Mouse (Mus musculus) heart, embryonic 12.5 days (tissue): Measurements from ENCODE around the gene Tle3. TPM values are rescaled to one million over a fixed set of nuclear protein-coding genes. Genes with fewer than 3 reads are reported as not detected.

Experiments
- ATAC-seq: fragments of 200-750 bp; cut with Nextera tagmentation; 2 replicates; pipeline ENCODE4 v1.8.0; 2017; ENCODE audit warnings: moderate TSS enrichment, moderate library complexity; ENCODE audit not compliant: insufficient number of reproducible peaks, low FRiP score
- H3K27ac ChIP-seq: fragments of 300-500 bp; sonication (generic); 2 replicates; pipeline ENCODE4 v1.5.1; 2016; ENCODE audit warnings: mild to moderate bottlenecking, moderate library complexity; ENCODE audit not compliant: poor library complexity, severe bottlenecking
- H3K27me3 ChIP-seq: fragments of 300-500 bp; sonication (generic); replicated peaks from 2 replicates; pipeline ENCODE4 v1.6.1; 2016; ENCODE audit warnings: mild to moderate bottlenecking, moderate library complexity
- H3K36me3 ChIP-seq: fragments of 300-500 bp; sonication (generic); 2 replicates; pipeline ENCODE4 v1.6.1; 2016; ENCODE audit warnings: mild to moderate bottlenecking, moderate library complexity
- H3K4me1 ChIP-seq: fragments of 300-500 bp; sonication (generic); replicated peaks from 2 replicates; pipeline ENCODE4 v1.6.1; 2016; ENCODE audit warnings: mild to moderate bottlenecking
- H3K4me2 ChIP-seq: fragments of 300-500 bp; sonication (generic); 2 replicates; pipeline ENCODE4 v1.6.1; 2016; ENCODE audit warnings: mild to moderate bottlenecking, moderate library complexity
- H3K4me3 ChIP-seq: fragments of 300-500 bp; sonication (generic); 2 replicates; pipeline ENCODE4 v1.5.1; 2016; ENCODE audit warnings: mild to moderate bottlenecking
- H3K9ac ChIP-seq: fragments of 300-500 bp; sonication (generic); 2 replicates; pipeline ENCODE4 v1.6.1; 2016; ENCODE audit warnings: mild to moderate bottlenecking, moderate library complexity
- H3K9me3 ChIP-seq: fragments of 300-500 bp; sonication (generic); replicated peaks from 2 replicates; pipeline ENCODE4 v1.6.1; 2016; ENCODE audit warnings: mild to moderate bottlenecking, moderate library complexity
- WGBS: fragments of 180-500 bp; shearing (Covaris S2); methylation state at CpG from one replicate; pipeline ENCODE4 v1.1.7; 2016; 5-methylcytosine and 5-hydroxymethylcytosine counted together
- polyA plus RNA-seq: library from polyadenylated mRNA; unstranded; fragments of >200 nt; fragmentation: Nextera tagmentation; extraction: Ambion mirVana; gene quantifications from 2 replicates; pipeline ENCODE4 v1.2.1, GENCODE M21; 2016

The Tle3 gene
- polyA plus RNA-seq, 1 experiment from 2014 or later: 12.7 TPM

DNA sequence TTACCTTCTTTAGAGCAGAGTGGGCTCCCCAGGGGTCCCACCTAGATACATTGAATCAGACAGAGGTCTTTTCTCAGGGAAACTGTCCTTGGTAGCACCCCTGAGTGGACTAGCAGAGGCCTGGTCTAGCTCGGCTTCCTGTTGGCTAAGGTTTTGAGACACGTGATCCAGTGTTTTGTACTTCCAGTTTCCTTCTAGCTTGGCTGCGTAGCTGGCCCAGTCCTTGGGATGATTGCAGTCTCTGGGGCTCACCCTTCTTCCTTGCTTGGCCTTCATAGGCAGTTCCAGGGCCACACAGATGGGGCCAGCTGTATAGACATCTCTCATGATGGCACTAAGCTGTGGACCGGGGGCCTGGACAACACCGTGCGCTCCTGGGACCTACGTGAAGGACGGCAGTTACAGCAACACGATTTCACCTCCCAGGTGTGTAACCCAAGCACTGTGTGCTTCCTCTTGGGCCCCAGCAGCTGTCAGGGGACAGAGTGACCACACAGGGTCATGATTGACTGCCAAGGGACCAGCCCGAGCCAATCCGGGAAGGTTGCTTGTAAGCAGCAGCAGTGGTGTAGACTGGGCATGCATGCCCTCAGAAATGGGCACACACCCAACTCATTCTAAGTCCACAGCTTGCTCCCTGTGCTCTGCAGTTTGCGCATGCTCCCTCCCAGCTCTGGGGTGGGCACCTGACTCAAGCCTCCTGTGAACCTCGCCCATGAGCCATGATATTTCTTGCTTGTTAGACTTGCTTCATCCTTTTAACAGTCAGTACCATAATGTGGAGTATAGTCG is 41.7 kb downstream of the Tle3 start:
- no peak overlapping the region for H3K4me2 ChIP-seq
- no peak overlapping the region for H3K9ac ChIP-seq
- H3K4me1 ChIP-seq: 0 out of 2 replicates have a peak, but pooled peaks cover 5% of the 10 kb centered on the region
- H3K4me3 ChIP-seq: no peak overlapping the region
- peaks cover 95% of the 10 kb centered on the region for H3K36me3 ChIP-seq
- peaks cover 6% of the 10 kb centered on the region; the same call in 1 of the 2 replicates for H3K9me3 ChIP-seq
- H3K27me3 ChIP-seq: peaks cover 47% of the 10 kb centered on the region
- H3K27ac ChIP-seq: no peak overlapping the region
- WGBS: 87% methylated on average over 14 of the region's 14 CpGs
- no peak for ATAC-seq

DNA sequence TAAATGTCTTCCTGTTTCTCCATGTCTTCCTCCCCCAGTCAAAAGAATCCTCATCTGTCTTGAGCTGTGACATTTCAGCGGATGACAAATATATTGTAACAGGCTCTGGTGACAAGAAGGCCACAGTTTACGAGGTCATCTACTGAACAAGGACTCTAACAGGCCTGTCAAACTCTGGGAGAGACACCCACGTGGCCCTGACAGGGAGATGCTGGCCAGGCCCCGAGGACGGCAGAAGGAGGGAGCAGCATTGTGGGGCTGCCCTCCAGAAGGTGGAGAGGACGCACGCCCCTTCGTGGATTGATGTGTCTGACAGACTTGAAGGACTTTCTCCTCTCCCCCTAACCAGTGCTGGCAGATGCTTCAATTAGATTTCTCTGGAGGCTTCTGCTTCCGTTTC is 44.4 kb downstream of the Tle3 start:
- Histone ChIP-seq H3K4me1 (0 out of 2 replicates have a peak, but pooled peaks cover 5% of the 10 kb centered on the region), H3K27ac (no peak overlapping the region), H3K36me3 (peaks cover 74% of the 10 kb centered on the region), H3K4me2 (no peak overlapping the region), H3K9ac (no peak overlapping the region), H3K27me3 (peaks cover 34% of the 10 kb centered on the region), H3K4me3 (no peak overlapping the region), H3K9me3 (no peaks in the 10 kb centered on the region)
- 35% methylated on average over 9 of the region's 9 CpGs for WGBS
- ATAC-seq: no peak

DNA sequence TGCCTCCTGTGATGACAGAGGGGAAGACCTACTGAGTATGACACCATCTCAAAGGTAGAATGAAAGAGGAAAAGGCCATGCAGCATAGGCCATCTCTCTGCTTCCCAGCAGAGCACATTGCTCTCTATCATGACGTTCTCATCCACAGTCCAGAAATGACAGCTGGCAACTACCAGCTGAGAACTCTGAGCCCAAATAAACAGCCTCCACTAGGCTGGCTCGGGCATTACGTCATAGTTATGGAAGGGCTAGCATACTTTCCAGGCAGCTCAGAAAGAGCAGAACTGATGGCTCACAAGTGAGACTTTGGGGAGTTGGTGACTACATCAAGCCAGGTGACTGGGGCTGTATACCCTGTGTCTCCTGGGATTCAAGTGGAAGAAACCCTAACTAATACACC is 49.5 kb downstream of the Tle3 start:
- WGBS: 79% methylated on average over 3 of the region's 3 CpGs
- H3K27ac ChIP-seq: no peak overlapping the region
- no peak for ATAC-seq

DNA sequence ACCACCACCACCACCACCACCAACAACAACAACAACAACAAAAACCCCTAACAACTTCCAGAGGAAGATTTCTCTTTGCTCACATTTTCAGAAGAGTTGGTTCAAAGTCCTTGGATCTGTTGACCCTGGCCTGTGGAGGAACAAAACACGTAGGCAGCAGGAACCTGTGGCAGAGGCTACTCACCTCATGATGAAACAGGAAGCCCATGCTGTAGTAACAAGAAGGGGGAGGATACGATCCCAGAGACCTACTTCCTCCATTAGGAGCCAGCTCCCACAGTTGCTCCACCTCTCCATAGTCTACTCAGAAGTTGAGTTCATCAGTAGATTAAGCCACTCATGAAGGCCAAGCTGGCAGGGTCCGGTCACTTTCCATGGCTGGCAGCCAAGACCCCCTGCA is 52.1 kb downstream of the Tle3 start:
- H3K4me2 ChIP-seq: no peak overlapping the region
- peaks cover 27% of the 10 kb centered on the region for H3K27me3 ChIP-seq
- H3K4me3 ChIP-seq: no peak overlapping the region
- peaks cover 2% of the 10 kb centered on the region; the same call in 1 of the 2 replicates for H3K36me3 ChIP-seq
- no peaks in the 10 kb centered on the region for H3K4me1 ChIP-seq
- 71% methylated on average over 3 of the region's 3 CpGs for WGBS
- H3K9me3 ChIP-seq: no peaks in the 10 kb centered on the region
- H3K9ac ChIP-seq: no peak overlapping the region
- H3K27ac ChIP-seq: no peak overlapping the region
- ATAC-seq: no peak

More for the DNA sequence above, 49.5 kb downstream of the Tle3 start:
- Histone ChIP-seq H3K9ac (no peak overlapping the region), H3K9me3 (no peaks in the 10 kb centered on the region), H3K4me1 (0 out of 2 replicates have a peak, but pooled peaks cover 3% of the 10 kb centered on the region), H3K4me3 (no peak overlapping the region), H3K27me3 (peaks cover 14% of the 10 kb centered on the region), H3K4me2 (no peak overlapping the region), H3K36me3 (peaks cover 25% of the 10 kb centered on the region)

DNA sequence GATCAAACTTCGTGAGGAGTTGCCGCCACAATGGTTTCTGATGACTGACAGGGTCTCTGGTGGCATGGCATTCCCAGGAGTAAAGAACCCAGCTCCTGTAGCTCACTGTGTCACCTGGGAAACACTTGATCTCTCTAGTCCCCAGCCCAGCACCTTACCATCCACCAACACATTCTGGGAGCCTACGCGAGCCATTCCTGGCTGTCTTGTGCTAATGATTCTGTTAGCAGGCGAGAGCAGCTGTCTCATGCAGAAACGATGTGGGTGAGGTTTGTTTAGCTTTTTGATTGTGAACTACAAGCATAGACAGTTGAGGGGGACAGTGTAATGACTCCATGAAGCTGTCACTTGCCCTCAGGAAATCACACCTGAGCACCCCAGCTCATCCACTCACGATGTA is 54.3 kb downstream of the Tle3 start:
- 73% methylated on average over 7 of the region's 7 CpGs for WGBS
- Histone ChIP-seq H3K36me3 (no peaks in the 10 kb centered on the region), H3K9ac (no peak overlapping the region), H3K9me3 (peaks cover 2% of the 10 kb centered on the region; the same call in 1 of the 2 replicates), H3K4me3 (no peak overlapping the region), H3K4me2 (no peak overlapping the region), H3K4me1 (no peaks in the 10 kb centered on the region), H3K27me3 (peaks cover 35% of the 10 kb centered on the region), H3K27ac (no peak overlapping the region)
- no peak for ATAC-seq

DNA sequence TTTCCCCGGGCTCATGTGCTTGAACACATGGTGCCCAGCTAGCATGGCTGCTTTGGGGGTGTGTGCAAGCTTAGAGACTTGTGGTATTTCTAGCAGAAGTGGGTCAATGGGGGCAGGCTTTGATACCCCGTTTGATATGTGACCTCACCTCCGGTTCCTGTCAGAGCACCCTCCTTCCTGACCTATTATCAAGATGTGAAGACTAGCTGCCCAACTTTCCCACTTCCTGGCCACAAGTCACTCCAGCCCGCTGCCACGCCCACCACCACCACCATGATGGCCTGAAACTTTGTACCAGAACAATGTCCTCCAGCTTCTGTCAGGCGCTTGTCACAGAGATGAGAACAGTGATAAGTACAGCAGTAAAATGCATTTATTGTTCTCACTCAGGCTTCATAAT is 54.9 kb downstream of the Tle3 start:
- Histone ChIP-seq H3K27me3 (peaks cover 41% of the 10 kb centered on the region), H3K4me1 (no peaks in the 10 kb centered on the region)
- 75% methylated on average over 6 of the region's 6 CpGs for WGBS

DNA sequence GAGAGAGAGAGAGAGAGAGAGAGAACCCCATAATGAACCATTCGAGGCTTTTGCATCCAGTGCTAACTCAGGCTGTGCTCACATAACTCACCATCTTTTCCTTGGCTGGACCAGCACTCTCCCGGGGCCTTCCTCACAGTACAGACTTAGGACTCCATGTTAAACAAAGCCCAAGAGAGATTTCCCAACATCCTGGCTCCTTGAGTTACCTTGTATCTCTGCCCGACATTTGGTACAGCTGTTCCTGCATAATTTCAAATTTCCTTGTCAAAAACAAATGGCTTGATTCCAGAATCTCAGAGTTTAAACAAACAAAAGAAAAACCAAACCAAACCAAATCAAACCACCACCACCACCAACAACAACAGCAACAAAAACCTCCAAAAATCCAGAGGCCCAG is 55.7 kb downstream of the Tle3 start:
- Histone ChIP-seq H3K9ac (no peak overlapping the region), H3K27me3 (peaks cover 50% of the 10 kb centered on the region), H3K9me3 (peaks cover 4% of the 10 kb centered on the region; the same call in 1 of the 2 replicates), H3K4me2 (no peak overlapping the region), H3K4me3 (no peak overlapping the region), H3K4me1 (no peaks in the 10 kb centered on the region), H3K36me3 (no peaks in the 10 kb centered on the region), H3K27ac (no peak overlapping the region)
- 72% methylated on average over 3 of the region's 3 CpGs for WGBS
- no peak for ATAC-seq

More for the DNA sequence above, 54.9 kb downstream of the Tle3 start:
- Histone ChIP-seq H3K36me3 (no peaks in the 10 kb centered on the region), H3K4me2 (no peak overlapping the region), H3K4me3 (no peak overlapping the region), H3K9ac (no peak overlapping the region), H3K9me3 (peaks cover 4% of the 10 kb centered on the region; the same call in 1 of the 2 replicates), H3K27ac (no peak overlapping the region)
- no peak for ATAC-seq

DNA sequence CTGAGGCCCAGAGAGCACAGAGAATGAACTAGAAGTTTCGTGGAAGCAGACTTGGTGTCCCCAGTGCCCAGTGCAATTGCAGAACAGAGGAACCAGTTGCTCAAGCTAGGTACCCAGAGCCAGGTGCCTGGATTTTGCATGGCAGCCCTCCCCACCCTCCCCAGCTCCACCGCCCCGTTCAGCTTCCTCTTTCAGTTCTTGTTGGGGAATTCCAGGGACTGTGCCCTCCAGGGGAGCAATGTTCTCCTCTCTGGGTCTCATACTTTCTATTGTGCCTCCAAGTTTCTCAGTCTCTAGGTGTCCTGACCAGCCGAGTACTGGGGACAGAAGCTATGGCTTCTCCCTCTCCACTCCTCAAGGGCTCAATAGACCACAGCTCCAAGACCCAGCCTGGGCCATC is 59.7 kb downstream of the Tle3 start:
- H3K4me3 ChIP-seq: no peak overlapping the region
- H3K9me3 ChIP-seq: peaks cover 4% of the 10 kb centered on the region; the same call in 1 of the 2 replicates
- no peak overlapping the region for H3K4me2 ChIP-seq
- WGBS: 87% methylated on average over 4 of the region's 4 CpGs
- H3K36me3 ChIP-seq: no peaks in the 10 kb centered on the region
- H3K27me3 ChIP-seq: peaks cover 54% of the 10 kb centered on the region
- H3K27ac ChIP-seq: no peak overlapping the region
- ATAC-seq: no peak
- H3K9ac ChIP-seq: no peak overlapping the region
- H3K4me1 ChIP-seq: peaks cover 6% of the 10 kb centered on the region

DNA sequence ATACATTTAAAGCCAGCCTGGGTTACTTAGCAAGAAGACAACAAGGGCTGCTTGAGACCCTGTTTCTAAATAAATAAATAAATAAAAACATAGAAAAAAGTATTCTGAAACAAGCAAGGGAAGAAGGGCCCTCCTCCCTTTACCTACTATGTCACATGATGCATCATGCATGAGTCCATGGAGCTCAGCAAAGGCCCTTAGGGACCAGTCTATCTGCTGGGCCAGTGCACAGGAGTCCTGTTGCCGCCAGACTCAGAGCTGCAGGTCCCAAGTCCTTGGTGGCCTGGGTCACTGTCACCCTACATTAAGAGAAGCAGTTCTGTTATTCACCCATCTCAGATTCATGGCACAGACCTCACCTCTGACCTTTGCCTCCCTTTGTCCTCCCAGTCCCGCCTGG is 61.0 kb downstream of the Tle3 start:
- H3K27ac ChIP-seq: no peak overlapping the region
- peaks cover 4% of the 10 kb centered on the region; the same call in 1 of the 2 replicates for H3K9me3 ChIP-seq
- H3K36me3 ChIP-seq: no peaks in the 10 kb centered on the region
- no peak overlapping the region for H3K4me2 ChIP-seq
- H3K9ac ChIP-seq: no peak overlapping the region
- H3K27me3 ChIP-seq: peaks cover 63% of the 10 kb centered on the region
- 73% methylated on average over 2 of the region's 2 CpGs for WGBS
- peaks cover 6% of the 10 kb centered on the region for H3K4me1 ChIP-seq
- H3K4me3 ChIP-seq: no peak overlapping the region
- no peak for ATAC-seq

DNA sequence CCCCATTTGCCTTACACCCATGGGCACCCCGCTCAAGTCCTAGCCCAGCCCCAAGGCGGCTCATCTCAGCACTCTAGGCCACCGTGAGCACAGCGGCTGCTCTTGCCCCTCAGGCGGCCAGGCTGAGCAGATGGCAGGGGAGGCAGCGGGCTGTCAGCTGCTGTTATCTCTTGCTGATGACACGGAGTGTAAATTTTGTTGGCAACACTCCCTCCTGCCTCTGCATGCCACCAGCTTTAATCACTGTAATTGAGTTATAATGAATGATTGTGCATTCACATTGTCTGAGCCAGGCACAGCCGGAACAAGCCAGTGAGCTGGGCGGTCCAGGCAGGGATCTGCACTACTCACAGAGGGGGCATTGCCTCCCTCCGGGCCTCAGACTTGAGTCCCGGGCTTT is 61.9 kb downstream of the Tle3 start:
- WGBS: 27% methylated on average over 11 of the region's 11 CpGs
- Histone ChIP-seq H3K36me3 (no peaks in the 10 kb centered on the region), H3K4me1 (peaks cover 6% of the 10 kb centered on the region), H3K9me3 (peaks cover 4% of the 10 kb centered on the region; the same call in 1 of the 2 replicates), H3K27me3 (peaks cover 64% of the 10 kb centered on the region), H3K4me2 (no peak overlapping the region), H3K9ac (no peak overlapping the region), H3K4me3 (no peak overlapping the region), H3K27ac (no peak overlapping the region)
- ATAC-seq: no peak

DNA sequence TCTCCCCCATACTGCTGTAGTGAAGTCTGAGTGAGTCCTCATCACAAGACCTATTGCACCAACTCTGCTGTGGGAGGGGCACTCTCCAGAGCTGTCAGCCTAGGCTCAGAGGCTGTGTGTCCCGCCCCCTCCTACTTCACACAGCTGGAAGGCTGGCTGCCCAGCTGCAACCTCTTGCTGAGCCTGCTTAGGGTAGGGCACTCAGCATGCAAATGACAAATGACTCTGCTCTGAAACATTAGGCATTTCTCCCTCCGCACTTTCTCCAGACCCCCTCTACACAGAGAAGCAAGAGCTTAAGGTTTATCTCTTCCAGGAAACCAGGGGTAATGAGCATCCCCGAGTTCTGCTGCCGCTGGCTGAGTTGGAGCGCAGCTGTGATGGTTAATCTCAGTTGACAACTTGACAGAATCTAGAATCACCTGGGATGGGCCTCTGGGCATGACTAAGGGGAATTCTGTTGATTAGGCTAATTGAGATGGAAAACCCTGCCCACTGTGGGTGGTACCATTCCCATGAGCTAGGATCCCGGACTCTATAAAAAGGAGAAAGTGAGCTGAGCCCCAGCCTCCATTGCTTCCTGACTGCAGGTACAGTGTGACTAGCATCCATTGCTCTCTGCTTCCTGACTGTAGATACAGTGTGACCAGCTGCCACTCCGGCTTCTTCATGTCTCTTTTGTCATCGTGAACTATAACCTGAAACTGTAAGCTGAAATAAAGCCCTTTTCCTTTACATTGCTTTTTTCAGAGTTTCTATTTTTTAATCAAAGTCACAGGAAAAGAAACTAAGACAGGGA is 63.2 kb downstream of the Tle3 start:
- 25% methylated on average over 8 of the region's 8 CpGs for WGBS
- peaks cover 76% of the 10 kb centered on the region for H3K27me3 ChIP-seq
- ATAC-seq: no peak

More for the DNA sequence above, 63.2 kb downstream of the Tle3 start:
- H3K4me2 ChIP-seq: no peak overlapping the region
- peaks cover 4% of the 10 kb centered on the region; the same call in 1 of the 2 replicates for H3K9me3 ChIP-seq
- no peak overlapping the region for H3K27ac ChIP-seq
- H3K36me3 ChIP-seq: no peaks in the 10 kb centered on the region
- no peak overlapping the region for H3K9ac ChIP-seq
- H3K4me1 ChIP-seq: peaks cover 6% of the 10 kb centered on the region
- no peak overlapping the region for H3K4me3 ChIP-seq
